Mouse (Mus musculus) small intestine, adult 2 months (tissue): Measurements from ENCODE around the gene Ism1.

Source experiments
- CTCF ChIP-seq: fragments of 200-500 bp; IDR thresholded peaks from 2 replicates; pipeline ENCODE4 v1.5.1; 2012; ENCODE audit warnings: low read depth, mild to moderate bottlenecking, control low read depth, inconsistent platforms, low read length, moderate library complexity, mixed read lengths; ENCODE audit not compliant: insufficient replicate concordance, insufficient read length; ENCODE audit errors: extremely low read depth
- POLR2A ChIP-seq: fragments of 200-500 bp; IDR thresholded peaks from 2 replicates; pipeline ENCODE4 v1.6.1; 2012; ENCODE audit warnings: low read depth, mild to moderate bottlenecking, control low read depth, inconsistent platforms, low read length, moderate library complexity

- TF ChIP-seq CTCF: no peak
- no peak for TF ChIP-seq POLR2A
Measured at GRCm38 (mm10) chr2:139694638-139695037, 16.7 kb downstream of the Ism1 start.
